ENCODE assay signal across 20 mouse cellular contexts in genomic region chr2:78927625-78928024, GRCm38 (mm10). TPM values are rescaled to one million over a fixed set of nuclear protein-coding genes. Genes with fewer than 3 reads are reported as not detected.
DNase-seq lines count a peak whose midpoint lies in the region; ATAC-seq and TF ChIP-seq lines count a peak whose summit lies in the region.
"Had no signal": no experiment of that assay in that cellular context is flagged by ENCODE, and none has a peak within 500 bp of the region (broad histone marks: within the 10 kb centered on the region; RNA-seq: fewer than 3 reads in every experiment).

No protein-coding gene starts in this region.

- POLR2A ChIA-PET in Patski (lab: Charles Lee), result no interaction called here

- CTCF ChIA-PET in Patski (lab: Charles Lee), result interaction anchor here (1.1 to 1.4 kb wide), 4 partner anchors 11 to 883 kb away, joined by 3 to 6 read pairs (median 4); no protein-coding TSS in a partner anchor

- peak; percentile 43 to 79 for DNase-seq in frontal cortex, adult 2 months (ENCODE audit: extremely low spot score in 1 of 2, low spot score in 1 of 2)
- no peak for DNase-seq in frontal cortex, postnatal 25 days (ENCODE audit: low spot score in 2 of 2)
- DNase-seq in left cerebral cortex, adult 18-20 months (ENCODE audit: low spot score in 2 of 2), result peak; percentile 11 to 38
- DNase-seq in left cerebral cortex, postnatal 10 days (ENCODE audit: extremely low spot score in 1 of 2, low spot score in 2 of 2), result no peak
- no peak for DNase-seq in Patski (ENCODE audit: low read depth, low spot score)
- DNase-seq in left cerebral cortex, postnatal 25 days (ENCODE audit: low spot score in 2 of 2), result peak; percentile 44 to 86
- DNase-seq in c-Kit-positive CD71-positive TER-119-positive erythroid progenitor cells, embryonic 14.5 days (ENCODE audit: low spot score), result no peak
- DNase-seq: adrenal gland, postnatal 36 days; cerebellum, postnatal 36 days; gastrocnemius, adult 2 months; heart, postnatal 10 days; spleen, adult 18-20 months; thymus, postnatal 14 days had no signal

- no peak for TF ChIP-seq CTCF in Patski (IDR thresholded peaks at IDR 0.05)

- intact Hi-C loops in left cerebral cortex, postnatal 10 days (cut with DNase I), result loop anchor here (5.0 kb wide), 1 partner anchor 55 kb away; no protein-coding TSS in a partner anchor
- intact Hi-C loops in left cerebral cortex, postnatal 25 days (cut with DNase I), result loop anchor here (2.0 to 5.0 kb wide), 4 partner anchors 57 to 880 kb away; partner anchors contain the start of genes Cerkl and Neurod1

- no peaks in the 10 kb centered on the region for H3K27me3 ChIP-seq in Patski
- H3K27me3 ChIP-seq: forebrain, embryonic 12.5 days; hindbrain, embryonic 12.5 days; limb, embryonic 15.5 days; liver, embryonic 15.5 days; midbrain, embryonic 13.5 days; neural tube, embryonic 12.5 days had no signal

- in situ Hi-C loops in Patski (cut with MboI; ENCODE audit: low pct_unique_long_range_greater_than_20kb), result no loop called here

- ATAC-seq in Patski, result peak; percentile 37
- ATAC-seq: lung, postnatal 0 days; midbrain, embryonic 13.5 days had no signal

RNA-seq across cellular contexts. Expression of gene Ube2e3, which starts 59.7 kb away (rescaled TPM):
- 95.5 and 104 TPM in 2 replicates for polyA plus RNA-seq in frontal cortex, adult 2 months (2012; rRNA removed)
- total RNA-seq in left cerebral cortex, adult 18-20 months (2021), result 100 to 1,000 TPM; 103 to 106 TPM
- total RNA-seq in left cerebral cortex, postnatal 10 days (2021), result 100 to 1,000 TPM; 167 to 185 TPM
- polyA plus RNA-seq in Patski (2021), result 74.3 TPM
- 100 to 1,000 TPM; 106 to 121 TPM for total RNA-seq in left cerebral cortex, postnatal 25 days (2021)

Comparison
In these comparisons a context has a peak if more than half of its experiments do, and no peak if none do; other contexts are left out.
1. DNase-seq: peak in frontal cortex, adult 2 months (2 of 2), left cerebral cortex, adult 18-20 months (2 of 2) and left cerebral cortex, postnatal 25 days (2 of 2); none in frontal cortex, postnatal 25 days (0 of 2), left cerebral cortex, postnatal 10 days (0 of 2), Patski (single experiment) and c-Kit-positive CD71-positive TER-119-positive erythroid progenitor cells, embryonic 14.5 days (single experiment).